Mouse (Mus musculus) common myeloid progenitor, adult 5-6 weeks (primary cell): Measurements from ENCODE around the gene Slc7a4. TPM values are rescaled to one million over a fixed set of nuclear protein-coding genes. Genes with fewer than 3 reads are reported as not detected.
"Not testable (repeated sequence)": the region's sequence is repeated elsewhere in the genome, so short reads cannot be mapped to it uniquely, and the experiment has no call there.

Source experiments
- ATAC-seq: replicated peaks from 2 replicates; pipeline ENCODE4 v1.8.0; 2016; ENCODE audit warnings: low read depth, mild to moderate bottlenecking, moderate TSS enrichment, inconsistent platforms; ENCODE audit not compliant: poor library complexity, severe bottlenecking
- total RNA-seq: library from RNA; stranded (forward); fragments of 200-1000, 187-1606 nt; gene quantifications from 2 replicates; pipeline ENCODE4 v1.2.3, GENCODE M21; 2017

Gene Slc7a4
- total RNA-seq: 7.1 and 10.2 TPM in 2 replicates

GRCm38 (mm10) chr16:17583064-17583463 is at the start of gene Slc7a4:
TSS of gene Slc7a4 (minus strand) at chr16:17583214.
- ATAC-seq: peak; percentile 80

- ATAC-seq: no peak
These were observed 49.6 kb upstream of the Slc7a4 start for GRCm38 (mm10) chr16:17632580-17632979.

GRCm38 (mm10) chr16:17626269-17626555 is 43.2 kb upstream of the Slc7a4 start:
- no peak for ATAC-seq

- peak; percentile 89 for ATAC-seq
These were observed 42.7 kb upstream of the Slc7a4 start for GRCm38 (mm10) chr16:17625488-17626268.

GRCm38 (mm10) chr16:17621936-17622335 is 38.9 kb upstream of the Slc7a4 start:
- ATAC-seq: no peak

GRCm38 (mm10) chr16:17619198-17620105 is 36.4 kb upstream of the Slc7a4 start, which contains the start of gene Smpd4:
TSS of gene Smpd4 (plus strand) at chr16:17619354.
- peak; percentile 75 for ATAC-seq

GRCm38 (mm10) chr16:17617922-17618565 is 35.0 kb upstream of the Slc7a4 start:
- peak; percentile 78 for ATAC-seq

- ATAC-seq: no peak
These were observed 33.2 kb upstream of the Slc7a4 start for GRCm38 (mm10) chr16:17616212-17616611.

- ATAC-seq: not testable (repeated sequence)
These were observed 31.7 kb upstream of the Slc7a4 start for GRCm38 (mm10) chr16:17614740-17615139.

- ATAC-seq: no peak
These were observed 28.4 kb upstream of the Slc7a4 start for GRCm38 (mm10) chr16:17611383-17611782.

- ATAC-seq: no peak
These were observed 22.7 kb upstream of the Slc7a4 start for GRCm38 (mm10) chr16:17605684-17606083.

- ATAC-seq: no peak
These were observed 21.9 kb upstream of the Slc7a4 start for GRCm38 (mm10) chr16:17604941-17605340.

GRCm38 (mm10) chr16:17600944-17601562 is 18.0 kb upstream of the Slc7a4 start:
- peak; percentile 56; the same call in 1 of the 2 replicates for ATAC-seq

GRCm38 (mm10) chr16:17590731-17591130 is 7.7 kb upstream of the Slc7a4 start:
- no peak for ATAC-seq

GRCm38 (mm10) chr16:17584555-17584954 is 1.5 kb upstream of the Slc7a4 start:
- ATAC-seq: no peak

GRCm38 (mm10) chr16:17576825-17577215 is 6.2 kb downstream of the Slc7a4 start:
- ATAC-seq: no peak

- ATAC-seq: peak; percentile 91
These were observed 6.9 kb downstream of the Slc7a4 start for GRCm38 (mm10) chr16:17575870-17576824.

- no peak for ATAC-seq
These were observed 16.8 kb downstream of the Slc7a4 start for GRCm38 (mm10) chr16:17566186-17566585.

- ATAC-seq: no peak
These were observed 18.2 kb downstream of the Slc7a4 start for GRCm38 (mm10) chr16:17564771-17565170.
